Mouse (Mus musculus) lung, postnatal 0 days (tissue): ENCODE data around the gene Rapgef2. TPM values are rescaled to one million over a fixed set of nuclear protein-coding genes. Genes with fewer than 3 reads are reported as not detected.

Source experiments
- ATAC-seq: fragments of 200-750 bp; cut with Nextera tagmentation; 2 replicates; pipeline ENCODE4 v1.8.0; 2017; ENCODE audit warnings: moderate library complexity
- DNase-seq: peaks from one replicate; pipeline ENCODE4 v3.0.0-alpha.2; 2016; ENCODE audit warnings: low spot score
- H3K27ac ChIP-seq: fragments of 300-500 bp; sonication (generic); 2 replicates; pipeline ENCODE4 v1.5.1; 2014; ENCODE audit warnings: antibody characterized with exemption, mild to moderate bottlenecking, low read length, mixed read lengths
- H3K27me3 ChIP-seq: fragments of 300-500 bp; sonication (generic); replicated peaks from 2 replicates; pipeline ENCODE4 v1.6.1; 2014; ENCODE audit warnings: low read length, mixed read lengths; ENCODE audit not compliant: insufficient read depth
- H3K36me3 ChIP-seq: fragments of 300-500 bp; sonication (generic); 2 replicates; pipeline ENCODE4 v1.6.1; 2014; ENCODE audit warnings: low read length, mixed read lengths; ENCODE audit not compliant: insufficient read depth
- H3K4me1 ChIP-seq: fragments of 300-500 bp; sonication (generic); 2 replicates; pipeline ENCODE4 v1.6.1; 2014; ENCODE audit warnings: antibody characterized with exemption, low read depth, low read length, mixed read lengths; ENCODE audit not compliant: insufficient read depth
- H3K4me2 ChIP-seq: fragments of 300-500 bp; sonication (generic); replicated peaks from 2 replicates; pipeline ENCODE4 v1.6.1; 2014; ENCODE audit warnings: low read depth, mild to moderate bottlenecking, low read length, moderate library complexity, mixed read lengths
- H3K4me3 ChIP-seq: fragments of 300-500 bp; sonication (generic); 2 replicates; pipeline ENCODE4 v1.5.1; 2014; ENCODE audit warnings: low read depth, low read length
- H3K9ac ChIP-seq: fragments of 300-500 bp; sonication (generic); replicated peaks from 2 replicates; pipeline ENCODE4 v1.6.1; 2014; ENCODE audit warnings: low read depth, mild to moderate bottlenecking
- H3K9me3 ChIP-seq: fragments of 300-500 bp; sonication (generic); 2 replicates; pipeline ENCODE4 v1.6.1; 2016; ENCODE audit warnings: low read length, mixed read lengths
- CTCF ChIP-seq: IDR thresholded peaks from 2 replicates; pipeline ENCODE4 v1.5.1; 2016; ENCODE audit warnings: antibody characterized with exemption, mild to moderate bottlenecking
- EP300 ChIP-seq: IDR thresholded peaks from 2 replicates; pipeline ENCODE4 v1.6.1; 2016; ENCODE audit warnings: antibody characterized with exemption, mild to moderate bottlenecking, control low read depth
- WGBS: fragments of 180-500 bp; shearing (Covaris S2); extraction: QIAGEN DNeasy Blood & Tissue Kit; methylation state at CpG from one replicate; pipeline ENCODE4 v1.1.7; 2014; 5-methylcytosine and 5-hydroxymethylcytosine counted together
- polyA plus RNA-seq: library from polyadenylated mRNA; unstranded; fragments of >200 nt; fragmentation: Nextera tagmentation; extraction: Ambion mirVana; gene quantifications from 2 replicates; pipeline ENCODE4 v1.2.1, GENCODE M21; 2015

Rapgef2 gene
- polyA plus RNA-seq, 1 experiment from 2014 or later, result 5.8 TPM

GRCm38 (mm10) chr3:79023735-79024328 is 262.5 kb downstream of the Rapgef2 start:
- Histone ChIP-seq H3K9me3 (no peaks in the 10 kb centered on the region), H3K4me3 (no peak overlapping the region), H3K36me3 (no peaks in the 10 kb centered on the region), H3K4me2 (no peak overlapping the region), H3K4me1 (no peaks in the 10 kb centered on the region), H3K27ac (no peak overlapping the region), H3K9ac (no peak overlapping the region), H3K27me3 (no peaks in the 10 kb centered on the region)
- 78% methylated on average over 6 of the region's 6 CpGs for WGBS
- DNase-seq (no peak), ATAC-seq (no peak)
- no peak for TF ChIP-seq CTCF
- no peak for TF ChIP-seq EP300

DNA sequence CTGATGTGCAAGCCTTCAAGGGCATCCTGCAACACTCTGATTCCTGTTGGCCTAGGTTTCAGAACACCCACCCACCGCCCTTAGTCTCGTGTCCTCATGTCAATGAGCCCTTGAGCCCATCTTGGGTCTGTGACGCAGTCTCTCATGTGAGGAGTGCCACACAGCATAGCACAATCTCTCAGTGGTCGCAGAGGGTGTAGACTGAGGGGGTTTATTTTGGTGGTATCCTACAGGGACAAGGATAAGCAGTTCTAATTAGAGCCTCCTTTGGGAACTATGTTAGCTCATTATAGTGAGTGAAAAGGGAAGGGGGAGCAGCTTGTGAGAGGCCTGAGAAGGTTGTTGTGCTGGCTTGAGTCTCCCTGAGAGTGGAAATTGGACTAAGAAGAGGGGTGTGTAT is 263.6 kb downstream of the Rapgef2 start:
- 72% methylated on average over 4 of the region's 4 CpGs for WGBS

DNA sequence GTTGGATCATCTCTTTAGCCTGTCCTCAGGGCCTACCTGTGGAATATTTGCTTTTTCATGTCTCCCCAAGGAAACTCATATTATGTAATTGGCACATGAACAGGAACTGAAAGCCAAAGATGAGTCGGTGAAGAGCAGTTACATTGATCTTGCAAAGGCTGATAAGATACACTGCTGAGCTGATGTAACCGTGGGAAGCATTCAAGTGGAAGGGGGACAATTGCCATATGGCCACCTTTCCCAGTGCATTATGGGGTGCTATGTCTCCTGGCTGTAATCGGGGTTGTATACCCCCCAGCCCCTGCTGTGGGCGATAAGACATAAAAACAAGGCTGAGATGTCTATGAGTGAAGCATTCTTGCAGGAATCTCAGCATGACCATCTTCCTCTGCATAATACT is 268.9 kb downstream of the Rapgef2 start:
- no peak for DNase-seq
- no peak overlapping the region for H3K27ac ChIP-seq
- no peak for ATAC-seq
- 83% methylated on average over 4 of the region's 4 CpGs for WGBS
- H3K27me3 ChIP-seq, result no peaks in the 10 kb centered on the region
- H3K4me3 ChIP-seq, result no peak overlapping the region
- no peaks in the 10 kb centered on the region for H3K36me3 ChIP-seq
- H3K9ac ChIP-seq, result no peak overlapping the region
- no peaks in the 10 kb centered on the region for H3K4me1 ChIP-seq
- H3K4me2 ChIP-seq, result no peak overlapping the region
- TF ChIP-seq EP300, result no peak
- no peak for TF ChIP-seq CTCF
- no peaks in the 10 kb centered on the region for H3K9me3 ChIP-seq

More for the DNA sequence above, 263.6 kb downstream of the Rapgef2 start:
- no peaks in the 10 kb centered on the region for H3K27me3 ChIP-seq
- no peak for TF ChIP-seq CTCF
- TF ChIP-seq EP300, result no peak
- no peaks in the 10 kb centered on the region for H3K9me3 ChIP-seq
- no peak overlapping the region for H3K4me2 ChIP-seq
- ATAC-seq (no peak), DNase-seq (no peak)
- no peaks in the 10 kb centered on the region for H3K4me1 ChIP-seq
- H3K27ac ChIP-seq, result no peak overlapping the region
- no peak overlapping the region for H3K4me3 ChIP-seq
- no peaks in the 10 kb centered on the region for H3K36me3 ChIP-seq
- no peak overlapping the region for H3K9ac ChIP-seq

- ATAC-seq, result no peak
- H3K36me3 ChIP-seq, result no peaks in the 10 kb centered on the region
- H3K9me3 ChIP-seq, result no peaks in the 10 kb centered on the region
- H3K4me3 ChIP-seq, result no peak overlapping the region
- H3K9ac ChIP-seq, result no peak overlapping the region
- no peak overlapping the region for H3K4me2 ChIP-seq
- 81% methylated on average over 9 of the region's 9 CpGs for WGBS
- no peak for DNase-seq
- H3K4me1 ChIP-seq, result no peaks in the 10 kb centered on the region
- TF ChIP-seq CTCF (no peak), EP300 (no peak)
- no peak overlapping the region for H3K27ac ChIP-seq
- no peaks in the 10 kb centered on the region for H3K27me3 ChIP-seq
Measured at GRCm38 (mm10) chr3:79016830-79017229, 269.5 kb downstream of the Rapgef2 start.

DNA sequence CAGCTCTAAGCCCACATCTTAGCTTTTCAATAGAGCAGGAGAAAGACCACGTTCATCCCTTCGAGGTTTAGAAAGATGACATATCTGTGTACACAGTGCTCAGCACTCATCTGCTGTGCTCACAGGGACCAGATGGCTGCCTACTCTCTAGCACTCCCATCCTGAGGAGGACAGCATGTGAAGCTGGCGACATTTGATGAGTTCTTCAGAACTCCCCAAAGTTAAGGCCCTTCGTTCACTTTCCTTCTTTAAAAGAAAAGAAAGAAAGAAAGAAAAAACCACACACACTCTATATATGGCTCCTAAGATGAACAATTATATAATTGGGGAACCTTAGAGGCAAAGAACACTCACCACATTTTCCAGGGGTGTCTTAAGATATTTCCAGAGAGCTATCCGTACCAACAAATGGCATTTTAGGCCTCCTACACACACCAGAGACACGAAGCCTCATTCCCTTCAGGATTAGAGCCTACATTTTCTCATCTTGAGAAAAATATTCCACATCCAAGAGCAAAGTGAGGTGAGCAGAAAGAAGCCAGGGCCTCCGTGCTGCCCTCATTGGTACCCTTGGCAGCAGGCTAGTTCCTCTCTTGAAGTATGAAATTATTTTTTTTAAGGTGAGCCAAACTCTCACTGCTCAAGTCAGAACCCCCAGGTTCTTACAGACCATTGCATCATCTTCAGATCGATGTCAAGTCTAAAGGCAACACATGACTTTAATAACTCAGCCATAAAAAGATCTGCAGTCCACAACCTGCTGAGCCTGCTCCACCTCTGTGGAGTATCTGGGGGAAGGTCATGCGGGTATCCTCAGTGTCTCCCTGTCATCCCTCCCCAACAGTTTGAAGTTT is 270.5 kb downstream of the Rapgef2 start:
- Histone ChIP-seq H3K9me3 (no peaks in the 10 kb centered on the region), H3K9ac (no peak overlapping the region), H3K36me3 (no peaks in the 10 kb centered on the region), H3K4me1 (no peaks in the 10 kb centered on the region), H3K4me3 (no peak overlapping the region), H3K4me2 (no peak overlapping the region), H3K27ac (no peak overlapping the region), H3K27me3 (no peaks in the 10 kb centered on the region)
- TF ChIP-seq EP300 (no peak), CTCF (no peak)
- ATAC-seq (no peak), DNase-seq (no peak)
- WGBS, result 79% methylated on average over 9 of the region's 9 CpGs

Other genes starting within 250 kb of the Rapgef2 start
- gene Gm17359, start 50.1 kb upstream of the Rapgef2 start, polyA plus RNA-seq, result not detected in 2 replicates